Mouse (Mus musculus) limb, embryonic 14.5 days (tissue): Measurements from ENCODE around the gene Tmem51. TPM values are rescaled to one million over a fixed set of nuclear protein-coding genes. Genes with fewer than 3 reads are reported as not detected.

Source experiments
- ATAC-seq: fragments of 200-750 bp; cut with Nextera tagmentation; 2 replicates; pipeline ENCODE4 v1.8.0; 2017; ENCODE audit warnings: low read depth, moderate number of reproducible peaks, moderate TSS enrichment; ENCODE audit not compliant: low FRiP score
- DNase-seq: peaks from one replicate; pipeline ENCODE4 v3.0.0-alpha.2; 2015; ENCODE audit warnings: low spot score
- H3K27ac ChIP-seq: fragments of 300-500 bp; sonication (generic); replicated peaks from 2 replicates; pipeline ENCODE4 v1.5.1; 2014; ENCODE audit warnings: low read depth, mild to moderate bottlenecking, low read length, moderate library complexity, mixed read lengths
- H3K27me3 ChIP-seq: fragments of 300-500 bp; sonication (generic); 2 replicates; pipeline ENCODE4 v1.6.1; 2014; ENCODE audit warnings: low read length, mixed read lengths; ENCODE audit not compliant: control insufficient read depth, insufficient read depth
- H3K36me3 ChIP-seq: fragments of 300-500 bp; sonication (generic); 2 replicates; pipeline ENCODE4 v1.6.1; 2014; ENCODE audit warnings: mild to moderate bottlenecking, low read length, moderate library complexity, mixed read lengths; ENCODE audit not compliant: control insufficient read depth, insufficient read depth
- H3K4me1 ChIP-seq: fragments of 300-500 bp; sonication (generic); 2 replicates; pipeline ENCODE4 v1.6.1; 2014; ENCODE audit warnings: antibody characterized with exemption, low read length, mixed read lengths; ENCODE audit not compliant: control insufficient read depth, insufficient read depth
- H3K4me2 ChIP-seq: fragments of 300-500 bp; sonication (generic); replicated peaks from 2 replicates; pipeline ENCODE4 v1.6.1; 2014; ENCODE audit warnings: low read depth, mild to moderate bottlenecking, low read length, moderate library complexity; ENCODE audit not compliant: severe bottlenecking
- H3K4me3 ChIP-seq: fragments of 300-500 bp; sonication (generic); replicated peaks from 2 replicates; pipeline ENCODE4 v1.5.1; 2014; ENCODE audit warnings: low read length
- H3K9ac ChIP-seq: fragments of 300-500 bp; sonication (generic); 2 replicates; pipeline ENCODE4 v1.6.1; 2014; ENCODE audit warnings: mild to moderate bottlenecking, low read depth, low read length, moderate library complexity; ENCODE audit not compliant: severe bottlenecking
- H3K9me3 ChIP-seq: fragments of 300-500 bp; sonication (generic); 2 replicates; pipeline ENCODE4 v1.6.1; 2016; ENCODE audit warnings: low read length; ENCODE audit not compliant: control insufficient read depth
- POLR2A ChIP-seq: fragments of 200-500 bp; IDR thresholded peaks from 2 replicates; pipeline ENCODE4 v1.8.0; 2012; ENCODE audit warnings: inconsistent platforms, mild to moderate bottlenecking, moderate library complexity, borderline replicate concordance; ENCODE audit not compliant: insufficient read depth, insufficient read length; ENCODE audit errors: extremely low read depth
- WGBS: fragments of 180-500 bp; shearing (Covaris S2); extraction: QIAGEN DNeasy Blood & Tissue Kit; methylation state at CpG from one replicate; pipeline ENCODE4 v1.1.7; 2014; 5-methylcytosine and 5-hydroxymethylcytosine counted together
- polyA plus RNA-seq, 2 experiments: library from polyadenylated mRNA; depleted of rRNA in 1 of 2; stranded (reverse) in 1 of 2; unstranded in 1 of 2; fragments of >200 nt; fragmentation: Nextera tagmentation in 1 of 2; extraction: Ambion mirVana in 1 of 2; gene quantifications; 2 replicates each; pipeline versions ENCODE4 v1.2.1 to v1.2.3; 2012 to 2014

Gene Tmem51
- polyA plus RNA-seq, 2 experiments = 12.0 to 19.2 TPM

DNA sequence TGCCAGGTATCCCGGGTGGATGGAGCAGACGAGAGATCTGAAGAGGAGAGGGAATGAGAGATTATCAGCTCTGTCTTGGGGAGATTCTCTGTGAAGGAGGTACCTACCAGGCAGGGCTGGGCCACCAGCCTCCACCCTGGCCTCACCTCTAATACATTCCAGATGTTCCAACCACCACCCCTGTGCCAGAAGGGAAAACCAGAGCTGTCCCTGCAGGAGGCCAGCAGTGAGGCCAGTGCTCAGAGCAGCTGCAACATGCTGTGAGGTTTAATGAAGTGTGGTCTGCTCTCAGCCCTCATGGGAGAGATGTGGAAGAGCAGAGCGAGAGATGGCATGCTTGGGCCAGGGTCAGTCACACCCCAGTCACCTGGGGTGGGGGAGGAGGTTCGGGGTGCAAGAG lies 46.2 kb downstream of the Tmem51 start:
- no peaks in the 10 kb centered on the region for H3K27me3 ChIP-seq
- ATAC-seq (0 out of 2 replicates have a peak, but pooled peaks have one; percentile 36), DNase-seq (no peak)
- H3K36me3 ChIP-seq = peaks cover 3% of the 10 kb centered on the region; the same call in 1 of the 2 replicates
- 38% methylated on average over 4 of the region's 4 CpGs for WGBS
- H3K4me1 ChIP-seq = peaks cover 27% of the 10 kb centered on the region
- no peak for TF ChIP-seq POLR2A
- no peak overlapping the region for H3K27ac ChIP-seq
- H3K9me3 ChIP-seq = no peaks in the 10 kb centered on the region
- H3K4me3 ChIP-seq = no peak overlapping the region
- no peak overlapping the region for H3K9ac ChIP-seq
- no peak overlapping the region for H3K4me2 ChIP-seq

DNA sequence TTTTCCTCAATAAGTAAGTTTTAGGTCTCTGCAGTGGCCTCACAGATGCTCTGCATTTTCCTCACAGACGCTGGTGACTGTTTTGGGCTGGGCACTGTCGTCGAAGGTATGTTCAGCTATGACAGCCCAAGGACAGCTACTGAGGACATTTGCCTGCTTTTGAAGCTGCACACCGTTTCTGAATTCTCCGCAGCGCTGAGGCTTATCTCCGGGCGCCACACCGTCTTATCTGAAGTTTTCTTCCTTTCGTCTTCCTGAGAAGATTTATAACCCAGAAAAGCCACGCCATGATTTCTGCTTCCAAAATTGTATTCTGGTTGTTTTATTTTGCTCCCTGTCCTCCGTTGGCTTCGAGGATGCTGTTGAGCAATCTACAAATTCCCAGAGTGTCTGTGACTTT lies 55.6 kb downstream of the Tmem51 start:
- TF ChIP-seq POLR2A = no peak
- Histone ChIP-seq H3K27me3 (no peaks in the 10 kb centered on the region), H3K9ac (no peak overlapping the region), H3K4me3 (no peak overlapping the region), H3K4me1 (no peaks in the 10 kb centered on the region), H3K9me3 (no peaks in the 10 kb centered on the region), H3K4me2 (no peak overlapping the region), H3K36me3 (peaks cover 11% of the 10 kb centered on the region; the same call in 1 of the 2 replicates), H3K27ac (no peak overlapping the region)
- ATAC-seq (no peak), DNase-seq (no peak)
- WGBS = 75% methylated on average over 13 of the region's 13 CpGs

DNA sequence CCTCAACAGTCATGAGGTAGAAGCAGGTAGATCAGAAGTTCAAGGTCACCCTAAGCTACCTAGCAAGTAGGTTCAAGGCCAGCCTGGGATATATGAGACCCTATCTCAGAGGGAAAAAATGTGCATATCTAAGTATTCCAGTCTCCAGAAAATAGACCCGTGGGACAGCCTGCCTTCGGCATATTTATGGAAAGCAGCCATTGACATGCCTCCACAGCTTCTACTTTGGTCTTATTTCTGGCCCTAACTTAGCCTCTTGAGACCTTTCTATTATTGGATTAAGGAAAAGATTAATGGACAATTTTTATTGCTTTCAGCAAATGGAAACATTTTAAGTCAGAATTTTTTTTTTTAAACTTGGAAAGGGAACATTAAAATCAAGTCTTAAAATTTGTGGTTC lies 57.1 kb downstream of the Tmem51 start:
- no peaks in the 10 kb centered on the region for H3K4me1 ChIP-seq
- H3K36me3 ChIP-seq = peaks cover 11% of the 10 kb centered on the region; the same call in 1 of the 2 replicates
- H3K4me3 ChIP-seq = no peak overlapping the region
- no peak for TF ChIP-seq POLR2A
- H3K27ac ChIP-seq = no peak overlapping the region
- peak; percentile 34 for DNase-seq
- H3K9me3 ChIP-seq = no peaks in the 10 kb centered on the region
- H3K9ac ChIP-seq = no peak overlapping the region
- 50% methylated on average over 2 of the region's 2 CpGs for WGBS
- ATAC-seq = no peak
- no peaks in the 10 kb centered on the region for H3K27me3 ChIP-seq
- H3K4me2 ChIP-seq = no peak overlapping the region

DNA sequence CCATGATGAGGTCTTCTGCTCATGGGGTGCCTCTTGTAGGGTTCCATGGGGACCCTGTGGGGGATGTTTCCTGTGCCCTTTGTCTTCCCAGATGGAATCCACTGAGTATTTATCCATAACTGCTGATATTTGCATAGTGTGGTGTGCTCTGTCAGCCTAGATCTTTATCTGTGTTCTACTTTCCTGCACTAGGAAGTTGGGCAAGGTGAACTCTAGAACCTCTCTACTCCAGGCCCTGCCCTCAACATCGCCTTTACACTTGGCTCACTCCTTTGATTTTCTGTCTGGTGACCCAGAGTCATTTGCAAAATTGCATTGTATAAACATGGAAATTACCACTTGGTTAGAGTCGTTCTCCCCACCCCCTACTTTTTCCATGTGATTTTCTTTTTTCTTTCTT lies 59.6 kb downstream of the Tmem51 start:
- DNase-seq = no peak
- 91% methylated on average over 2 of the region's 2 CpGs for WGBS

DNA sequence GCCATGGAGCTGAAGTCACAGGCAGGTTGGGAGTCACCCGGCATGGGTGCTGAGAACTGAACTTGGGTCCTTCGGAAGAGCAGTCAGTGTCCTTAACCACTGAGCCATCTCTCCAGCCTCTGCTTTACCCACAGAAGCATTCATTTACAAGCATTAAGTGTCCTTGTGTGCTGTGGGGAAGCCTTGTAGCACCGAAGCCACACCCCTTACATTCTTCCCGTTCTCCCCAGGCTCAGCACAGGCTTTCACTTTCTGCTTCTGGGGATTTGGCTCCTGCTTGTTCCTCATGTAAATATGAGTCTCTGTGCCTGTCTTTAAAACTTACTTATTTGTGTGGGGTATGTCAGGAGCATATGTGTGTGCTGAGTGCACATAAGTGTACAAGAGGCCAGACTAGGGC lies 60.9 kb downstream of the Tmem51 start:
- no peak for TF ChIP-seq POLR2A
- no peaks in the 10 kb centered on the region; the same call in 1 of the 2 replicates for H3K27me3 ChIP-seq
- ATAC-seq = no peak
- DNase-seq = no peak
- H3K36me3 ChIP-seq = no peaks in the 10 kb centered on the region
- 72% methylated on average over 4 of the region's 4 CpGs for WGBS
- no peak overlapping the region for H3K27ac ChIP-seq
- H3K4me1 ChIP-seq = no peaks in the 10 kb centered on the region
- H3K4me3 ChIP-seq = no peak overlapping the region
- no peak overlapping the region for H3K9ac ChIP-seq
- H3K9me3 ChIP-seq = no peaks in the 10 kb centered on the region
- no peak overlapping the region for H3K4me2 ChIP-seq

More for the DNA sequence above, 59.6 kb downstream of the Tmem51 start:
- H3K4me3 ChIP-seq = no peak overlapping the region
- H3K27ac ChIP-seq = no peak overlapping the region
- H3K9me3 ChIP-seq = no peaks in the 10 kb centered on the region
- H3K4me2 ChIP-seq = no peak overlapping the region
- no peak for TF ChIP-seq POLR2A
- no peaks in the 10 kb centered on the region for H3K4me1 ChIP-seq
- no peak for ATAC-seq
- no peaks in the 10 kb centered on the region for H3K27me3 ChIP-seq
- H3K36me3 ChIP-seq = no peaks in the 10 kb centered on the region
- no peak overlapping the region for H3K9ac ChIP-seq

DNA sequence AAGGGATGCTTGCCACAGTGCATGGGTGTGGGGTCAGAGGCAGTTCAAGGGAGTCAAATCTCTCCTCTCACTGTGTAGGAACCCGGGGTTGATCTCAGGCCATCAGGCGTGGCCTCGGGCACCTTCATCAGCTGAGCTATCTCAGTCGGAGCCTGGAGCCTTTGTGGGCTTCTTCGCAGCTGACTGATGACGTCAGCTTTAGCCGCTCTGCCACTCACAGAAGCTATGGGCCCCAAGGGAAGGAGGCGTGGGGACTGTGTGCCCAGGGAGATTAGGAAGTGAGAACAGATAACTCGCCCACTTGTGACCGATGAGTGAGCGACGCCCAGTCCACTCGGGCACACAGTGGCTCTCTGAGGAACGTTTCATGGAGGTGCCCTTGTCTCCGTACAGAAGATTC lies 66.4 kb downstream of the Tmem51 start:
- Histone ChIP-seq H3K4me3 (no peak overlapping the region), H3K36me3 (no peaks in the 10 kb centered on the region), H3K27ac (no peak overlapping the region), H3K4me2 (no peak overlapping the region), H3K9me3 (no peaks in the 10 kb centered on the region), H3K27me3 (peaks cover 3% of the 10 kb centered on the region; the same call in 1 of the 2 replicates), H3K9ac (no peak overlapping the region), H3K4me1 (peaks cover 14% of the 10 kb centered on the region)
- no peak for DNase-seq
- WGBS = 49% methylated on average over 15 of the region's 15 CpGs
- TF ChIP-seq POLR2A = no peak
- ATAC-seq = no peak
